Mouse (Mus musculus) lung, embryonic 14.5 days (tissue): ENCODE measurements around the gene Samd4. TPM values are rescaled to one million over a fixed set of nuclear protein-coding genes. Genes with fewer than 3 reads are reported as not detected.

ENCODE experiments used
- ATAC-seq: fragments of 200-750 bp; cut with Nextera tagmentation; 2 replicates; pipeline ENCODE4 v1.8.0; 2017; ENCODE audit warnings: mild to moderate bottlenecking, moderate TSS enrichment, moderate library complexity; ENCODE audit not compliant: insufficient read depth
- DNase-seq: peaks from one replicate; pipeline ENCODE4 v3.0.0-alpha.2; 2015
- H3K27ac ChIP-seq: fragments of 300-500 bp; sonication (generic); 2 replicates; pipeline ENCODE4 v1.5.1; 2014; ENCODE audit warnings: low read depth, mild to moderate bottlenecking, moderate library complexity
- H3K27me3 ChIP-seq: fragments of 300-500 bp; sonication (generic); 2 replicates; pipeline ENCODE4 v1.6.1; 2014; ENCODE audit warnings: low read length, control low read depth; ENCODE audit not compliant: insufficient read depth
- H3K36me3 ChIP-seq: fragments of 300-500 bp; sonication (generic); 2 replicates; pipeline ENCODE4 v1.6.1; 2014; ENCODE audit warnings: control low read depth; ENCODE audit not compliant: insufficient read depth
- H3K4me1 ChIP-seq: fragments of 300-500 bp; sonication (generic); 2 replicates; pipeline ENCODE4 v1.6.1; 2014; ENCODE audit warnings: antibody characterized with exemption, control low read depth; ENCODE audit not compliant: insufficient read depth
- H3K4me2 ChIP-seq: fragments of 300-500 bp; sonication (generic); 2 replicates; pipeline ENCODE4 v1.6.1; 2014; ENCODE audit warnings: mild to moderate bottlenecking
- H3K4me3 ChIP-seq: fragments of 300-500 bp; sonication (generic); 2 replicates; pipeline ENCODE4 v1.5.1; 2014; ENCODE audit warnings: low read depth, low read length
- H3K9ac ChIP-seq: fragments of 300-500 bp; sonication (generic); 2 replicates; pipeline ENCODE4 v1.6.1; 2014
- H3K9me3 ChIP-seq: fragments of 300-500 bp; sonication (generic); 2 replicates; pipeline ENCODE4 v1.6.1; 2016; ENCODE audit warnings: low read depth, low read length, control low read depth
- CTCF ChIP-seq: IDR thresholded peaks from 2 replicates; pipeline ENCODE4 v1.5.1; 2016; ENCODE audit warnings: antibody characterized with exemption, low read depth
- WGBS: fragments of 180-500 bp; shearing (Covaris S2); extraction: QIAGEN DNeasy Blood & Tissue Kit; methylation state at CpG from one replicate; pipeline ENCODE4 v1.1.7; 2014; 5-methylcytosine and 5-hydroxymethylcytosine counted together
- polyA plus RNA-seq: library from polyadenylated mRNA; unstranded; fragments of >200 nt; fragmentation: Nextera tagmentation; extraction: Ambion mirVana; gene quantifications from 2 replicates; pipeline ENCODE4 v1.2.1, GENCODE M21; 2014

The Samd4 gene
- polyA plus RNA-seq, 1 experiment from 2014 or later, result 4.6 TPM

- Histone ChIP-seq H3K36me3 (no peaks in the 10 kb centered on the region), H3K9me3 (no peaks in the 10 kb centered on the region), H3K27ac (peak overlapping the region; percentile 44), H3K4me3 (no peak overlapping the region), H3K4me1 (peaks cover 11% of the 10 kb centered on the region), H3K27me3 (no peaks in the 10 kb centered on the region), H3K9ac (no peak overlapping the region), H3K4me2 (no peak overlapping the region)
- ATAC-seq (peak; percentile 48), DNase-seq (no peak)
- 0 out of 2 replicates have a peak, but pooled peaks have one; percentile 3 for TF ChIP-seq CTCF
- WGBS, result 35% methylated on average over 6 of the region's 6 CpGs
Measured at GRCm38 (mm10) chr14:46941077-46941476, 58.4 kb downstream of the Samd4 start.

- Histone ChIP-seq H3K9me3 (no peaks in the 10 kb centered on the region), H3K9ac (no peak overlapping the region), H3K36me3 (no peaks in the 10 kb centered on the region), H3K27ac (peak overlapping the region; percentile 44), H3K27me3 (no peaks in the 10 kb centered on the region), H3K4me2 (peak overlapping the region; percentile 40), H3K4me1 (peaks cover 11% of the 10 kb centered on the region), H3K4me3 (no peak overlapping the region)
- peak; percentile 86 for DNase-seq
- peak; percentile 36; the same call in 1 of the 2 replicates for TF ChIP-seq CTCF
- peak; percentile 82 for ATAC-seq
- WGBS, result 36% methylated on average over 23 of the region's 23 CpGs
Measured at GRCm38 (mm10) chr14:46941896-46942812, 59.5 kb downstream of the Samd4 start.

GRCm38 (mm10) chr14:46944411-46944810 lies 61.8 kb downstream of the Samd4 start:
- Histone ChIP-seq H3K9ac (no peak overlapping the region), H3K4me2 (no peak overlapping the region), H3K27me3 (no peaks in the 10 kb centered on the region), H3K27ac (no peak overlapping the region), H3K36me3 (no peaks in the 10 kb centered on the region), H3K4me1 (peaks cover 11% of the 10 kb centered on the region), H3K4me3 (no peak overlapping the region), H3K9me3 (no peaks in the 10 kb centered on the region)
- no peak for TF ChIP-seq CTCF
- WGBS, result 73% methylated on average over 3 of the region's 3 CpGs
- DNase-seq (no peak), ATAC-seq (no peak)

GRCm38 (mm10) chr14:46945903-46946490 lies 63.3 kb downstream of the Samd4 start:
- no peaks in the 10 kb centered on the region for H3K36me3 ChIP-seq
- no peaks in the 10 kb centered on the region for H3K27me3 ChIP-seq
- no peak overlapping the region for H3K27ac ChIP-seq
- ATAC-seq (no peak), DNase-seq (peak; percentile 57)
- H3K9ac ChIP-seq, result no peak overlapping the region
- no peak overlapping the region for H3K4me3 ChIP-seq
- 65% methylated on average over 10 of the region's 10 CpGs for WGBS
- no peak overlapping the region for H3K4me2 ChIP-seq
- H3K9me3 ChIP-seq, result no peaks in the 10 kb centered on the region
- H3K4me1 ChIP-seq, result peaks cover 18% of the 10 kb centered on the region
- TF ChIP-seq CTCF, result no peak

GRCm38 (mm10) chr14:46947644-46948043 lies 65.0 kb downstream of the Samd4 start:
- no peak overlapping the region for H3K4me2 ChIP-seq
- ATAC-seq, result no peak
- no peak overlapping the region for H3K9ac ChIP-seq
- WGBS, result 86% methylated on average over 3 of the region's 3 CpGs
- no peaks in the 10 kb centered on the region for H3K9me3 ChIP-seq
- no peak for DNase-seq
- peaks cover 13% of the 10 kb centered on the region for H3K4me1 ChIP-seq
- no peaks in the 10 kb centered on the region for H3K27me3 ChIP-seq
- H3K4me3 ChIP-seq, result no peak overlapping the region
- no peak for TF ChIP-seq CTCF
- H3K36me3 ChIP-seq, result no peaks in the 10 kb centered on the region
- no peak overlapping the region for H3K27ac ChIP-seq

- Histone ChIP-seq H3K27ac (no peak overlapping the region), H3K4me1 (peaks cover 17% of the 10 kb centered on the region), H3K27me3 (no peaks in the 10 kb centered on the region), H3K4me3 (no peak overlapping the region), H3K9ac (no peak overlapping the region), H3K9me3 (no peaks in the 10 kb centered on the region), H3K36me3 (no peaks in the 10 kb centered on the region), H3K4me2 (no peak overlapping the region)
- DNase-seq (peak; percentile 21), ATAC-seq (no peak)
- no peak for TF ChIP-seq CTCF
- 34% methylated on average over 11 of the region's 11 CpGs for whole genome bisulfite sequencing
Measured at GRCm38 (mm10) chr14:46950527-46951384, 68.1 kb downstream of the Samd4 start.
